Mouse (Mus musculus): ENCODE data around the gene Zfp36. TPM values are rescaled to one million over a fixed set of nuclear protein-coding genes. Genes with fewer than 3 reads are reported as not detected.

Gene Zfp36
- total and polyA plus RNA-seq, 3 experiments: 0.50 to 2.8 TPM; not detected in 1

- Histone ChIP-seq H3K27ac (ENCODE audit: control insufficient read depth, low read depth, low read length) (no peak overlapping the region), H3K36me3 (ENCODE audit: control insufficient read depth in 1 of 2, insufficient read depth in 2 of 2, low read length in 2 of 2) (peaks cover 2 to 5% of the 10 kb centered on the region in 2 experiments)
Observed at GRCm38 (mm10) chr7:28357984-28358383, 22.1 kb downstream of the Zfp36 start.

GRCm38 (mm10) chr7:28356981-28357380 lies 23.1 kb downstream of the Zfp36 start:
- H3K27ac ChIP-seq (ENCODE audit: control insufficient read depth, low read depth, low read length): no peak overlapping the region
- no peaks in the 10 kb centered on the region for H3K27me3 ChIP-seq (ENCODE audit: control insufficient read depth in 1 of 2, insufficient read depth in 2 of 2, low read length in 2 of 2)
- no peak overlapping the region for H3K9ac ChIP-seq (ENCODE audit: control insufficient read depth, low read depth, low read length, poor library complexity, severe bottlenecking)
- TF ChIP-seq SIN3A (IDR thresholded peaks at IDR 0.05; ENCODE audit: low read length) (no peak), TAL1 (IDR thresholded peaks at IDR 0.05; ENCODE audit: low read length) (no peak), CHD2 (IDR thresholded peaks at IDR 0.05; ENCODE audit: low read length) (no peak), KAT2A (conservative IDR thresholded peaks at IDR 0.05; ENCODE audit: low read depth, low read length) (no peak), MXI1 (IDR thresholded peaks at IDR 0.05; ENCODE audit: low read depth, low read length) (no peak), CTCF (IDR thresholded peaks at IDR 0.05 in 2 of 3, conservative IDR thresholded peaks at IDR 0.05 in 1 of 3; ENCODE audit: control insufficient read depth in 1 of 3, insufficient read depth in 1 of 3, low read depth in 2 of 3, low read length in 3 of 3, poor library complexity in 1 of 3, severe bottlenecking in 1 of 3) (no peak), HCFC1 (IDR thresholded peaks at IDR 0.05; ENCODE audit: low read depth, low read length) (no peak), ZMIZ1 (IDR thresholded peaks at IDR 0.05; ENCODE audit: low read depth, low read length) (no peak), MYC (IDR thresholded peaks at IDR 0.05; ENCODE audit: low read depth, low read length) (no peak), UBTF (IDR thresholded peaks at IDR 0.05; ENCODE audit: borderline replicate concordance, insufficient read depth, low read depth, low read length) (no peak), EP300 (IDR thresholded peaks at IDR 0.05; ENCODE audit: low read depth in 1 of 2, low read length in 2 of 2) (no peak), ZNF384 (IDR thresholded peaks at IDR 0.05; ENCODE audit: low read depth, low read length) (no peak)
- H3K9me3 ChIP-seq (replicated peaks; ENCODE audit: insufficient read depth, low read length): no peaks in the 10 kb centered on the region
- H3K4me3 ChIP-seq (ENCODE audit: control insufficient read depth in 1 of 2, insufficient read depth in 1 of 2, low read depth in 2 of 2, low read length in 2 of 2): no peak overlapping the region
- no peak for DNase-seq (ENCODE audit: low read depth, low spot score)
- peaks cover 6 to 14% of the 10 kb centered on the region in 2 experiments for H3K36me3 ChIP-seq (ENCODE audit: control insufficient read depth in 1 of 2, insufficient read depth in 2 of 2, low read length in 2 of 2)
- peaks cover 3% of the 10 kb centered on the region for H3K79me2 ChIP-seq (ENCODE audit: control insufficient read depth, insufficient read depth, low read length, poor library complexity)
- peaks cover 0 to 12% of the 10 kb centered on the region in 2 experiments; a peak in 2 of 4 replicates for H3K4me1 ChIP-seq (ENCODE audit: control insufficient read depth in 1 of 2, insufficient read depth in 2 of 2, low read length in 2 of 2)

More at GRCm38 (mm10) chr7:28357984-28358383, 22.1 kb downstream of the Zfp36 start:
- DNase-seq (ENCODE audit: low read depth, low spot score): no peak
- TF ChIP-seq MYC (IDR thresholded peaks at IDR 0.05; ENCODE audit: low read depth, low read length): no peak
- no peak for TF ChIP-seq MAX (IDR thresholded peaks at IDR 0.05; ENCODE audit: low read length)
- TF ChIP-seq POLR2AphosphoS2 (IDR thresholded peaks at IDR 0.05; ENCODE audit: low read length): no peak
- TF ChIP-seq CHD1 (IDR thresholded peaks at IDR 0.05; ENCODE audit: low read depth, low read length): no peak
- TF ChIP-seq GABPA (IDR thresholded peaks at IDR 0.05; ENCODE audit: low read depth, low read length): no peak
- no peak for TF ChIP-seq SMC3 (IDR thresholded peaks at IDR 0.05; ENCODE audit: low read depth, low read length)
- no peak for TF ChIP-seq ELF1 (IDR thresholded peaks at IDR 0.05; ENCODE audit: low read depth, low read length)
- TF ChIP-seq UBTF (IDR thresholded peaks at IDR 0.05; ENCODE audit: borderline replicate concordance, insufficient read depth, low read depth, low read length): no peak
- TF ChIP-seq RCOR1 (IDR thresholded peaks at IDR 0.05; ENCODE audit: low read depth, low read length): no peak
- TF ChIP-seq ZMIZ1 (IDR thresholded peaks at IDR 0.05; ENCODE audit: low read depth, low read length): no peak
- no peak for TF ChIP-seq MXI1 (IDR thresholded peaks at IDR 0.05; ENCODE audit: low read depth, low read length)
- TF ChIP-seq TCF12 (IDR thresholded peaks at IDR 0.05; ENCODE audit: low read depth, low read length): no peak
- TF ChIP-seq E2F4 (IDR thresholded peaks at IDR 0.05; ENCODE audit: borderline replicate concordance, low read depth, low read length): no peak
- no peak for TF ChIP-seq HCFC1 (IDR thresholded peaks at IDR 0.05; ENCODE audit: low read depth, low read length)
- TF ChIP-seq MAZ (IDR thresholded peaks at IDR 0.05; ENCODE audit: low read depth, low read length): no peak
- no peak for TF ChIP-seq MAFK (IDR thresholded peaks at IDR 0.05; ENCODE audit: borderline replicate concordance, low read depth, low read length)
- TF ChIP-seq GATA1 (IDR thresholded peaks at IDR 0.05; ENCODE audit: low read depth, low read length): no peak
- TF ChIP-seq JUND (IDR thresholded peaks at IDR 0.05; ENCODE audit: low read depth, low read length): no peak
- no peaks in the 10 kb centered on the region for H3K27me3 ChIP-seq (ENCODE audit: control insufficient read depth in 1 of 2, insufficient read depth in 2 of 2, low read length in 2 of 2)
- no peak overlapping the region for H3K9ac ChIP-seq (ENCODE audit: control insufficient read depth, low read depth, low read length, poor library complexity, severe bottlenecking)
- no peak overlapping the region for H3K4me3 ChIP-seq (ENCODE audit: control insufficient read depth in 1 of 2, insufficient read depth in 1 of 2, low read depth in 2 of 2, low read length in 2 of 2)
- peaks cover 0 to 8% of the 10 kb centered on the region in 2 experiments; a peak in 1 of 4 replicates for H3K4me1 ChIP-seq (ENCODE audit: control insufficient read depth in 1 of 2, insufficient read depth in 2 of 2, low read length in 2 of 2)
- no peaks in the 10 kb centered on the region for H3K9me3 ChIP-seq (replicated peaks; ENCODE audit: insufficient read depth, low read length)
- no peaks in the 10 kb centered on the region for H3K79me2 ChIP-seq (ENCODE audit: control insufficient read depth, insufficient read depth, low read length, poor library complexity)
